Mouse (Mus musculus) cerebellum, adult 8-10 months (tissue): ENCODE results near the gene Rock2.
"Not testable (repeated sequence)": the region's sequence is repeated elsewhere in the genome, so short reads cannot be mapped to it uniquely, and the experiment has no call there.

ENCODE experiments used
- DNase-seq: peaks from one replicate; pipeline ENCODE4 v3.0.0; 2022

The Rock2 gene

DNA sequence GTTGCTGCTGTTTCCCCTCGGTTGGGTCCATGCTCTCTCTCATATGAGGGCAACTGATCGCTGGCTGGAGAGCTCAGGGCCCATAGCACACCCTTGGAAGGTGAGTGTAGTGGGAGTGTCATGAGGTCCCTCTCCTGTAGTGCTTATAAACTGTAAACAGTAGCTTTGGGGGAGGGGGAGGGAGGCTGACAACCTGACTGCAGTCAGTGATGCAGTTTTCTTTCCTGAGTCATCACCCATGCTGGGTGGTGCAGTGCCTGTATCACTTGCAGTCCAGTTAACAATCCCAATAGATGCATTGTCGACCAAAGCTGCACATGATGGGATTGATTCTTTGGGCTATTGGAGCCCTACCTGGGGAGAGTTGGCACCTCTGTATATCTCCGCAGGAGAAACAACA is 106.5 kb downstream of the Rock2 start:
- DNase-seq = no peak

- no peak for DNase-seq
These were observed 114.8 kb downstream of the Rock2 start for GRCm38 (mm10) chr12:17009466-17009865.

GRCm38 (mm10) chr12:17011100-17011870 is 116.6 kb downstream of the Rock2 start, which contains the start of gene 2410004P03Rik:
Gene 2410004P03Rik (minus strand): TSS chr12:17011727.
- DNase-seq = peak; percentile 38

DNA sequence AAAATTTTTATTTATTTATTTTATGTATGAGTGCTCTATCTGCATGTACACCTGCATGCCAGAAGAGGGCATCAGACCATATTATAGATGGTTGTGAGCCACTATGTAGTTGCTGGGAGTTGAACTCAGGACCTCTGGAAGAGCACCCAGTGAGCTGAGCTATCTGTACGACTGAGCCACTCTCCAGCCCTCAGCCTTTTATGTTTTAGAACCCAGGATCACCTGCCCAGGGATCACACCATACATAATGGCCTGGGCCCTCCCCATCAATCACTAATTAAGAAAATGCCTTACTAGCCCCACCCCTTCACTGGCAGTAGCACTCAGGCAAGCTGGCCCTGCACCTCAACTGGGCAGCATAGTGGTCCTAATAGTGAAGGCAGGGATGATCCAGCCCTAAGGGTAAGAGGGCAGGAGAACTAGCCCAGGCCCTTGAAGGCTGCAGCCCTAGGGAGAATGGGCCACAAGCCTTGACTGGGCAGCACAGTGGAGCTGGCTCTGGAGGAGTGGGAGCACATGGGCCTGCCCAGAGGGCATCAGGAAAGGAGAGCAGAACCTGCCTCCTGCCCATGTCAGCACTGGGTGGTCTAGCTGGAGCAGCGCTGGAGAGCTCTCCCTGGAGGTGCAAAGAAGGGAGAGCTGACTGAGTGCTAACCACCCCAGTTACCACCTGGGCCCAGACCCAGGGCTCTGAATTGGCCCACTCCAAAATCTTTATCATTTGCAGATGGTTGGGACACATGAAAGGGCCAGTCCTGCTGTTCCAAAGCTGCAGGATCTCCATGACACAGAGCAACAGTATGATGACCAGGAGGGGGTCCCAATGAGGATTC is 117.6 kb downstream of the Rock2 start:
- DNase-seq = no peak

DNA sequence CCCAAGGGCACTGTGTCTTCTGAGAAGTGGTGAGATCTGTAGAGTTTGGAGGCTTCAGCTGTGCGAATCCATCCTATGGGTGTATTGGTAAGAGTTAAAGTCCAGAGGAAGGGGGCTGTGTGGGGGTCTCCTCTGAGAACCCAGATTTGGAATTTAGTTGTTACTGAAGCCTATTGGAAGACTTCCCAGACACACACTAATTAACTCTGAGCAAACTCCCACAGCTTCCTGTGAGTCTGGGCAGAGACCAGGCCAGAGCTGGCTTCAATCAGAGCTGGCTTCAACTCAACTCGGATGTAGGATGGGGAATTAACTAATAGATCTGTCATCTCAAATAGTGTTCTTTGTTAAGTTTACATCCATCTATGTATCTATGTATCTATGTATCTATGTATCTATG is 121.0 kb downstream of the Rock2 start:
- no peak for DNase-seq

DNA sequence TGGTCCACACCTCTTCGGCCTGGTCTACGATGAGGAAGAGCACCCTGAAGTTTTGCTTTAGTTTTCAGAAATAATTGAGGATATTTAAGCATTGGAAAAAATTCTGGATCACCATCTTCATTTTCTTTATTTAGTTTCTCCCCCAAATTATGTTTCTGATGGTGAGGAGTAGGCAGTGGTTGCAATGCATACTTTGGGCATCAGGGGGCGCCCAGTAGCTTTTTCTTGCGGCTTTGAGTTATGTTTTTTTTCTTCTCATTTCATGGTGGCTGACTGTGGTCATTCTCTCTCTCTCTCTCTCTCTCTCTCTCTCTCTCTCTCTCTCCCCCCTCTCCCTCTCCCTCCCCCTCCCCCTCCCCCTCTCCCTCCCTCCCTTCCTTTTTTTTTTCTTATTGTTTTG is 123.8 kb downstream of the Rock2 start:
- peak; percentile 32 for DNase-seq

- not testable (repeated sequence) for DNase-seq
These were observed 126.4 kb downstream of the Rock2 start for GRCm38 (mm10) chr12:17021125-17021524.

- DNase-seq = no peak
These were observed 127.5 kb downstream of the Rock2 start for GRCm38 (mm10) chr12:17022145-17022544.

- no peak for DNase-seq
These were observed 129.9 kb downstream of the Rock2 start for GRCm38 (mm10) chr12:17024554-17025110.

DNA sequence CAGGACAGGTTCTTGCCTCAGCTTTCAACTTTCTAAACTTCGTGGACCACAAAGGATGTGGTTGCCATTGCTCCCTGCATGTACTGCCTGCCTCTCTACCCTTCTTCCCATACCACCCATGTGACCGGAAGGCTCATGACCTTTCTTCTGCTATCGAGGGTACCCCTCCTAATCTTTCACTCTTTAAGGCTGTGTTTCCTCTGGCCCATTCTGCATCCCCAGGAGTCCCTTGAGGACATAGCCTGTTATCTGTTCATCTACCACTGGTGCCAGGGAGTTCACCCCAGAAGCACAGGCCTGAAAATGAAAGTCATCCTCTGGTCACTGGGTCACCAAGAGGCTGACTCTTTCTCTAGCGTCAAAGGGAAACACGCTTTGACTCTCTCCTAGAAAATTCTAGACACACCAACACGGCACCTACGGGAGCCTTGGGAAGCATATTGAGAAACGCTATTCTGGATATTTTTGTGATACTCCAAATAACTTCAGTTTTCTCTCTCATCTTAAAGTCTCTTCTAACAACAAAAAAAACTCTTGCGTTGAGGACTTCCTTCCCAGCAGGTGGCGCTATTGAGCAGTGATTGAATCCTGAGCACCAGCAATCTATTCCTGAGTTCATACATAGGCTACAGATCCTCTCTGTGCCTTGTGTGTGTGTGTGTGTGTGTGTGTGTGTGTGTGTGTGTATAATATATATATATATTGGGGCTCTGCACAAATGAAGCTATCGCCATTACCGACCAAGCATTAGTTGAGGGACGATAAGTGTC is 138.2 kb downstream of the Rock2 start:
- peak; percentile 68 for DNase-seq

- DNase-seq = no peak
These were observed 138.8 kb downstream of the Rock2 start for GRCm38 (mm10) chr12:17033464-17033841.

GRCm38 (mm10) chr12:17034671-17035070 is 140.0 kb downstream of the Rock2 start:
- DNase-seq = no peak

- DNase-seq = peak; percentile 13
These were observed 140.4 kb downstream of the Rock2 start for GRCm38 (mm10) chr12:17035128-17035527.

- no peak for DNase-seq
These were observed 141.8 kb downstream of the Rock2 start for GRCm38 (mm10) chr12:17036532-17036931.

DNA sequence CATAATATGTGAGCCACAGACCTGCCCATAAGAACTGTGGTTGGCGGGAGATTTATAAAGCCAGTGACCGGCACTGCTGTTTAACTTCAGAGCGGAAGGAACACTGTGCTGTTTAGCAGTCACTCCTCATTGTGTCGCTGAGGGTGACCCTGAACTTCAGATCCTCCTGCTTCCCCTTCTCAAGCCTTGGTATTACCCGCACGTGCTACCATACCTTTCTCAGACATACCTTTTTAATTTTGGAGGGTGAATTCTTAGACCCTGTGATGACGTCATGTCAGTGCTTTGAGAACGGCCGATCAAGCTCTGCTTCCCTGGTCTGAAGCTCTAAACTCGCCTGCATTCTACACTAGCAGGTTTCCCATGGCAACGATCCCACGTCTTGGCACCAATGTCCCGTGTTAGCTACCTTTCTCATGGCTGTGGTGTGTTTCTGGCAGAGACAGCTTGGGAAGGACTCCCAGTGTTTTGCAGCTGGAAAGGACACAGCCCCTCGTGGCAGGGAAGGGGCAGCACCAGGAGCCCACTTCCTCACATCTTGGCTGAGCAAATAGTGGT is 142.4 kb downstream of the Rock2 start:
- no peak for DNase-seq
